Comparison of ENCODE assay signal across 13 mouse cellular contexts in the genomic region with DNA sequence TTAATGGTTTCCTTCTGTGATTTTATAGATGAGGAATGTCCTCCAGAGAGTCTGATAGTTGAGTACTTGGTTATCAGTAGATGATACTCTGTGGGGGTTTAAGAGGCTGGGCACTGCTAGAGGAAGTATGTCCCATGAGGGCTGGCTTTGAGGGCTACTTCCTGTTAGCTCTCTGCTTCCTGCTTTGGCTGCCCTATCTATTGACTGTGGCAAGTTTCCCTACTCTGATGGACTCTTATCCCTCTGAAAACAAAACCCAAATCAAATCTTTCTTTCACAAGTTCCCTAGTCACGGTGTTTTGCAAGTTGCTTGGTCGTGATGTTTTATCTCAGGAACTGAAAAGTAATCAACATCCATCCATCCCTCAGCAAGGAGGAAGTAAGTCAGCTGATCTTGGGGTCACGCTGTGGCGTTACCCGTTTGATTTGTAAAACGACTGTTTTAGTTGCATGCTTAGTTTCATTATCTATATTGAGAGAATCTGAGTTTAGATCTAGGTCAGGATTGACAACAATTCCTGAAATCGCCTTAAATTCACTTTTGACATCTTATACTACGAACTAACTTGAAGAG. TPM values are rescaled to one million over a fixed set of nuclear protein-coding genes. Genes with fewer than 3 reads are reported as not detected.
DNase-seq lines count a peak whose midpoint lies in the region; ATAC-seq and TF ChIP-seq lines count a peak whose summit lies in the region.
"Had no signal": no experiment of that assay in that cellular context is flagged by ENCODE, and none has a peak within 500 bp of the region (broad histone marks: within the 10 kb centered on the region; RNA-seq: fewer than 3 reads in every experiment).

No protein-coding gene starts in this region.

- H3K4me2 ChIP-seq in liver, postnatal 0 days (ENCODE audit: low read depth, low read length): 0 out of 2 replicates have a peak overlapping the region, but pooled peaks have one; percentile 6

- H3K4me1 ChIP-seq in liver, postnatal 0 days (ENCODE audit: insufficient read depth): no peaks in the 10 kb centered on the region
- H3K4me1 ChIP-seq in embryonic facial prominence, embryonic 10.5 days: no peaks in the 10 kb centered on the region
- no peaks in the 10 kb centered on the region for H3K4me1 ChIP-seq in forebrain, embryonic 10.5 days

- ATAC-seq in granulocyte monocyte progenitor cell, adult 5-6 weeks (replicated peaks; ENCODE audit: poor library complexity, severe bottlenecking): peak; percentile 100
- peak; percentile 80 for ATAC-seq in liver, postnatal 0 days
- ATAC-seq: forebrain, embryonic 14.5 days; hindbrain, postnatal 0 days had no signal

- H3K36me3 ChIP-seq in liver, postnatal 0 days (replicated peaks; ENCODE audit: insufficient read depth, low read length): no peaks in the 10 kb centered on the region
- no peaks in the 10 kb centered on the region for H3K36me3 ChIP-seq in embryonic facial prominence, embryonic 10.5 days (replicated peaks)
- H3K36me3 ChIP-seq in forebrain, embryonic 10.5 days (replicated peaks): no peaks in the 10 kb centered on the region

- no peak overlapping the region for H3K9ac ChIP-seq in liver, postnatal 0 days (replicated peaks)

- 33% methylated on average over 8 of the region's 8 CpGs for WGBS in liver, postnatal 0 days (ENCODE audit: insufficient replicate concordance)
- WGBS in embryonic facial prominence, embryonic 10.5 days: 85% methylated on average over 8 of the region's 8 CpGs
- 93% methylated on average over 8 of the region's 8 CpGs for WGBS in forebrain, embryonic 10.5 days

- H3K9me3 ChIP-seq in liver, postnatal 0 days (ENCODE audit: low read length): no peaks in the 10 kb centered on the region
- H3K9me3 ChIP-seq in embryonic facial prominence, embryonic 10.5 days: no peaks in the 10 kb centered on the region
- H3K9me3 ChIP-seq in forebrain, embryonic 10.5 days: no peaks in the 10 kb centered on the region

- no peaks in the 10 kb centered on the region for H3K27me3 ChIP-seq in liver, postnatal 0 days (ENCODE audit: insufficient read depth, low read length)
- H3K27me3 ChIP-seq in embryonic facial prominence, embryonic 10.5 days (replicated peaks; ENCODE audit: low read depth, poor library complexity, severe bottlenecking): no peaks in the 10 kb centered on the region
- H3K27me3 ChIP-seq in forebrain, embryonic 10.5 days (ENCODE audit: poor library complexity, severe bottlenecking): no peaks in the 10 kb centered on the region

- TF ChIP-seq CTCF in liver, postnatal 0 days (IDR thresholded peaks at IDR 0.05; ENCODE audit: low read depth): no peak

- 0 out of 2 replicates have a peak overlapping the region, but pooled peaks have one; percentile 17 for H3K4me3 ChIP-seq in liver, postnatal 0 days (ENCODE audit: low read depth, low read length)
- no peak overlapping the region for H3K4me3 ChIP-seq in embryonic facial prominence, embryonic 10.5 days
- H3K4me3 ChIP-seq in forebrain, embryonic 10.5 days: no peak overlapping the region

- peak; percentile 30 for DNase-seq in layer of hippocampus, adult 11-12 months (ENCODE audit: low spot score)
- DNase-seq in layer of hippocampus, postnatal 10 days (ENCODE audit: low spot score in 2 of 2): no peak
- DNase-seq in liver, postnatal 0 days: peak; percentile 15
- DNase-seq in skeletal muscle tissue, adult 2 months (ENCODE audit: low read depth, low spot score): peak; percentile 24
- no peak for DNase-seq in cerebellum, postnatal 25 days
- no peak for DNase-seq in embryonic facial prominence, embryonic 10.5 days (ENCODE audit: low spot score)
- no peak for DNase-seq in forebrain, embryonic 10.5 days (ENCODE audit: extremely low spot score, low spot score)
- DNase-seq: adrenal gland, adult 8-10 months; left cerebral cortex, postnatal 4 days; thymus, adult 2 months had no signal

- 0 out of 2 replicates have a peak overlapping the region, but pooled peaks have one; percentile 24 for H3K27ac ChIP-seq in liver, postnatal 0 days (ENCODE audit: low read depth)
- no peak overlapping the region for H3K27ac ChIP-seq in embryonic facial prominence, embryonic 10.5 days (replicated peaks)
- no peak overlapping the region for H3K27ac ChIP-seq in forebrain, embryonic 10.5 days
- H3K27ac ChIP-seq: hindbrain, postnatal 0 days had no signal

- no peak; the same call in 1 of the 2 replicates for TF ChIP-seq EP300 in liver, postnatal 0 days (IDR thresholded peaks at IDR 0.05; ENCODE audit: low read depth)

RNA-seq across cellular contexts. Expression of a gene that starts 19.1 kb away (rescaled TPM):
- total RNA-seq in layer of hippocampus, postnatal 10 days (2021): 10 to 100 TPM; 76.8 to 80.9 TPM
- 12.0 and 12.8 TPM in 2 replicates for total RNA-seq in granulocyte monocyte progenitor cell, adult 5-6 weeks (2014; fragmentation: Nextera tagmentation)
- 17.5 and 23.9 TPM in 2 replicates for total RNA-seq in granulocyte monocyte progenitor cell, adult 5-6 weeks (2017)
- 40.6 and 41.0 TPM in 2 replicates for polyA plus RNA-seq in liver, postnatal 0 days (2015; fragmentation: Nextera tagmentation; extraction: Ambion mirVana)
- 3.7 and 5.3 TPM in 2 replicates for polyA plus RNA-seq in embryonic facial prominence, embryonic 10.5 days (2016; fragmentation: Nextera tagmentation; extraction: Ambion mirVana)
- 2.4 and 2.6 TPM in 2 replicates for polyA plus RNA-seq in forebrain, embryonic 10.5 days (2016; fragmentation: Nextera tagmentation; extraction: Ambion mirVana)

Comparison
In these comparisons a context has a peak if more than half of its experiments do, and no peak if none do; other contexts are left out.
1. DNase-seq: peak in layer of hippocampus, adult 11-12 months (single experiment), liver, postnatal 0 days (single experiment) and skeletal muscle tissue, adult 2 months (single experiment); none in layer of hippocampus, postnatal 10 days (0 of 2), cerebellum, postnatal 25 days (0 of 2), embryonic facial prominence, embryonic 10.5 days (single experiment) and forebrain, embryonic 10.5 days (single experiment).